Mouse (Mus musculus) G1E (cell line): ENCODE data around the gene Gjd3. TPM values are rescaled to one million over a fixed set of nuclear protein-coding genes. Genes with fewer than 3 reads are reported as not detected.
"Not testable (repeated sequence)": the region's sequence is repeated elsewhere in the genome, so short reads cannot be mapped to it uniquely, and the experiment has no call there.

Source experiments
- ATAC-seq: 2 replicates; pipeline ENCODE4 v1.8.0; 2016; ENCODE audit warnings: mild to moderate bottlenecking; ENCODE audit not compliant: insufficient number of reproducible peaks, poor library complexity, low FRiP score, severe bottlenecking; ENCODE audit errors: extremely low read depth
- DNase-seq: peaks from one replicate; pipeline ENCODE4 v3.0.0; 2012; ENCODE audit warnings: low spot score
- H3K27me3 ChIP-seq: 2 replicates; pipeline ENCODE4 v1.6.1; 2012; ENCODE audit warnings: mild to moderate bottlenecking, low read length, inconsistent platforms; ENCODE audit not compliant: insufficient read depth
- H3K36me3 ChIP-seq: replicated peaks from 2 replicates; pipeline ENCODE3; 2012; ENCODE audit warnings: mild to moderate bottlenecking, inconsistent platforms
- H3K4me1 ChIP-seq: 2 replicates; pipeline ENCODE4 v1.6.1; 2012; ENCODE audit warnings: low read depth, low read length, inconsistent platforms, mixed read lengths; ENCODE audit not compliant: insufficient read depth
- H3K4me3 ChIP-seq: 2 replicates; pipeline ENCODE4 v1.5.1; 2012; ENCODE audit warnings: low read depth, mild to moderate bottlenecking, inconsistent platforms, low read length, moderate library complexity, mixed read lengths
- H3K9me3 ChIP-seq: replicated peaks from 2 replicates; pipeline ENCODE4 v1.6.1; 2012; ENCODE audit warnings: inconsistent platforms
- CTCF ChIP-seq: IDR thresholded peaks from 2 replicates; pipeline ENCODE4 v1.5.1; 2012; ENCODE audit warnings: low read depth, low read length, inconsistent platforms, mixed read lengths
- GATA1 ChIP-seq: IDR thresholded peaks from 2 replicates; pipeline ENCODE4 v1.6.1; 2012; ENCODE audit warnings: borderline replicate concordance, low read length, inconsistent platforms, mixed read lengths
- GATA2 ChIP-seq: IDR thresholded peaks from 2 replicates; pipeline ENCODE4 v1.6.1; 2012; ENCODE audit warnings: low read depth, low read length, inconsistent platforms, borderline replicate concordance
- POLR2AphosphoS5 ChIP-seq: IDR thresholded peaks from 2 replicates; pipeline ENCODE4 v1.6.1; 2012; ENCODE audit warnings: low read depth, low read length, inconsistent platforms; ENCODE audit not compliant: insufficient replicate concordance
- TAL1 ChIP-seq: conservative IDR thresholded peaks from 2 replicates; pipeline ENCODE4 v1.6.1; 2012; ENCODE audit warnings: low read depth, low read length, inconsistent platforms, mixed read lengths
- polyA plus RNA-seq: library from polyadenylated mRNA; stranded (reverse); fragments of >175 nt; gene quantifications from 2 replicates; pipeline ENCODE4 v1.2.3, GENCODE M21; 2012
- total RNA-seq, 2 experiments: library from RNA; stranded (forward) in 1 of 2; stranded (reverse) in 1 of 2; fragments of 200-1000 nt in 1 of 2; fragments of >200 nt in 1 of 2; fragmentation: Nextera tagmentation in 1 of 2; gene quantifications; 2 replicates each; pipeline ENCODE4 v1.2.3; 2014 to 2017

The Gjd3 gene
- total and polyA plus RNA-seq, 3 experiments, result not detected

GRCm38 (mm10) chr11:98935123-98935522, 47.7 kb downstream of the Gjd3 start:
- peaks cover 13% of the 10 kb centered on the region for H3K36me3 ChIP-seq
- peaks cover 27% of the 10 kb centered on the region for H3K27me3 ChIP-seq
- H3K4me3 ChIP-seq, result no peak overlapping the region
- no peak for DNase-seq
- TF ChIP-seq GATA1 (no peak), TAL1 (no peak), CTCF (no peak), POLR2AphosphoS5 (no peak), GATA2 (no peak)
- no peak for ATAC-seq
- H3K9me3 ChIP-seq, result no peaks in the 10 kb centered on the region
- peaks cover 87% of the 10 kb centered on the region for H3K4me1 ChIP-seq

GRCm38 (mm10) chr11:98934367-98934766, 48.4 kb downstream of the Gjd3 start:
- TF ChIP-seq GATA1, result no peak
- no peak for TF ChIP-seq TAL1
- no peak for TF ChIP-seq POLR2AphosphoS5
- TF ChIP-seq GATA2, result no peak
- TF ChIP-seq CTCF, result no peak
- Histone ChIP-seq H3K36me3 (peaks cover 6% of the 10 kb centered on the region), H3K4me1 (peaks cover 87% of the 10 kb centered on the region), H3K27me3 (peaks cover 31% of the 10 kb centered on the region), H3K9me3 (no peaks in the 10 kb centered on the region), H3K4me3 (no peak overlapping the region)
- ATAC-seq (no peak), DNase-seq (no peak)

- H3K36me3 ChIP-seq, DNase-seq, ATAC-seq, H3K9me3 ChIP-seq, H3K4me3 ChIP-seq: not testable (repeated sequence)
- Histone ChIP-seq H3K4me1 (peaks cover 87% of the 10 kb centered on the region), H3K27me3 (peaks cover 32% of the 10 kb centered on the region)
Measured at GRCm38 (mm10) chr11:98933847-98934246, 49.0 kb downstream of the Gjd3 start.

GRCm38 (mm10) chr11:98933151-98933550, 49.7 kb downstream of the Gjd3 start:
- ATAC-seq, result no peak
- H3K27me3 ChIP-seq, result peaks cover 32% of the 10 kb centered on the region

GRCm38 (mm10) chr11:98932293-98933091, 50.3 kb downstream of the Gjd3 start:
- Histone ChIP-seq H3K27me3 (peaks cover 32% of the 10 kb centered on the region), H3K9me3 (no peaks in the 10 kb centered on the region), H3K4me1 (peaks cover 87% of the 10 kb centered on the region), H3K4me3 (peak overlapping the region; percentile 55; the same call in 1 of the 2 replicates), H3K36me3 (peaks cover 3% of the 10 kb centered on the region)
- TF ChIP-seq GATA1 (no peak), TAL1 (no peak), GATA2 (no peak), POLR2AphosphoS5 (no peak), CTCF (no peak)
- ATAC-seq (no peak), DNase-seq (no peak)

More at GRCm38 (mm10) chr11:98933151-98933550, 49.7 kb downstream of the Gjd3 start:
- TF ChIP-seq TAL1 (no peak), GATA2 (no peak), POLR2AphosphoS5 (no peak), GATA1 (no peak), CTCF (no peak)
- Histone ChIP-seq H3K9me3 (no peaks in the 10 kb centered on the region), H3K4me3 (peak overlapping the region; percentile 55; the same call in 1 of the 2 replicates), H3K4me1 (peaks cover 87% of the 10 kb centered on the region), H3K36me3 (no peaks in the 10 kb centered on the region)
- DNase-seq, result no peak

Other genes with a start within 250 kb of the Gjd3 start
- gene Thra, start 242.4 kb downstream of the Gjd3 start, total RNA-seq (2014; fragmentation: Nextera tagmentation), result 58.0 and 68.0 TPM in 2 replicates
- gene Thra, start 242.4 kb downstream of the Gjd3 start, total RNA-seq (2017), result 20.1 and 20.3 TPM in 2 replicates
- 32.3 and 33.1 TPM in 2 replicates for gene Thra, start 242.4 kb downstream of the Gjd3 start, polyA plus RNA-seq
- 0.75 and 3.1 TPM in 2 replicates for gene Nr1d1, start 207.7 kb downstream of the Gjd3 start, total RNA-seq (2014; fragmentation: Nextera tagmentation)
- gene Nr1d1, start 207.7 kb downstream of the Gjd3 start, total RNA-seq (2017), result 0.93 TPM in 2 replicates
- 2.3 TPM in 2 replicates for gene Nr1d1, start 207.7 kb downstream of the Gjd3 start, polyA plus RNA-seq
- 38.0 and 52.2 TPM in 2 replicates for gene Msl1, start 187.5 kb downstream of the Gjd3 start, total RNA-seq (2014; fragmentation: Nextera tagmentation)
- 39.4 and 45.6 TPM in 2 replicates for gene Msl1, start 187.5 kb downstream of the Gjd3 start, total RNA-seq (2017)
- gene Msl1, start 187.5 kb downstream of the Gjd3 start, polyA plus RNA-seq, result 36.5 and 44.9 TPM in 2 replicates
- gene Casc3, start 178.1 kb downstream of the Gjd3 start, total RNA-seq (2014; fragmentation: Nextera tagmentation), result 51.8 and 64.6 TPM in 2 replicates
- gene Casc3, start 178.1 kb downstream of the Gjd3 start, total RNA-seq (2017), result 13.9 and 17.8 TPM in 2 replicates
- gene Casc3, start 178.1 kb downstream of the Gjd3 start, polyA plus RNA-seq, result 37.4 and 42.7 TPM in 2 replicates
- gene Rapgefl1, start 146.2 kb downstream of the Gjd3 start, total RNA-seq (2014; fragmentation: Nextera tagmentation), result 0.34 TPM in 1 of 2 replicates, not detected in the other
- 0.12 and 0.27 TPM in 2 replicates for gene Rapgefl1, start 146.2 kb downstream of the Gjd3 start, total RNA-seq (2017)
- gene Rapgefl1, start 146.2 kb downstream of the Gjd3 start, polyA plus RNA-seq, result 0.19 and 0.35 TPM in 2 replicates
- 25.4 and 29.9 TPM in 2 replicates for gene Wipf2, start 119.4 kb downstream of the Gjd3 start, total RNA-seq (2014; fragmentation: Nextera tagmentation)
- 2.8 and 3.1 TPM in 2 replicates for gene Wipf2, start 119.4 kb downstream of the Gjd3 start, total RNA-seq (2017)
- gene Wipf2, start 119.4 kb downstream of the Gjd3 start, polyA plus RNA-seq, result 21.5 and 23.9 TPM in 2 replicates
- gene Cdc6, start 75.2 kb downstream of the Gjd3 start, total RNA-seq (2014; fragmentation: Nextera tagmentation), result 60.7 and 84.9 TPM in 2 replicates
- gene Cdc6, start 75.2 kb downstream of the Gjd3 start, total RNA-seq (2017), result 52.7 and 63.4 TPM in 2 replicates
- gene Cdc6, start 75.2 kb downstream of the Gjd3 start, polyA plus RNA-seq, result 3.4 and 4.1 TPM in 2 replicates
- gene Rara, start 55.2 kb downstream of the Gjd3 start, total RNA-seq (2014; fragmentation: Nextera tagmentation), result 109 and 110 TPM in 2 replicates
- gene Rara, start 55.2 kb downstream of the Gjd3 start, total RNA-seq (2017), result 16.9 and 17.1 TPM in 2 replicates
- 84.4 and 103 TPM in 2 replicates for gene Rara, start 55.2 kb downstream of the Gjd3 start, polyA plus RNA-seq
- gene Top2a, start 41.2 kb upstream of the Gjd3 start, total RNA-seq (2014; fragmentation: Nextera tagmentation), result 426 and 497 TPM in 2 replicates
- gene Top2a, start 41.2 kb upstream of the Gjd3 start, total RNA-seq (2017), result 717 and 752 TPM in 2 replicates
- gene Top2a, start 41.2 kb upstream of the Gjd3 start, polyA plus RNA-seq, result 29.0 and 89.9 TPM in 2 replicates
- gene Igfbp4, start 58.2 kb upstream of the Gjd3 start, total RNA-seq (2014; fragmentation: Nextera tagmentation), result not detected in 2 replicates
- 0.98 and 1.3 TPM in 2 replicates for gene Igfbp4, start 58.2 kb upstream of the Gjd3 start, total RNA-seq (2017)
- 2.2 and 3.6 TPM in 2 replicates for gene Igfbp4, start 58.2 kb upstream of the Gjd3 start, polyA plus RNA-seq
- gene Tns4, start 106.3 kb upstream of the Gjd3 start, total RNA-seq (2014; fragmentation: Nextera tagmentation), result not detected in 2 replicates
- 1.4 TPM in 2 replicates for gene Tns4, start 106.3 kb upstream of the Gjd3 start, total RNA-seq (2017)
- gene Tns4, start 106.3 kb upstream of the Gjd3 start, polyA plus RNA-seq, result 0.02 and 0.22 TPM in 2 replicates
- not detected in 2 replicates for gene Ccr7, start 172.1 kb upstream of the Gjd3 start, total RNA-seq (2014; fragmentation: Nextera tagmentation)
- gene Ccr7, start 172.1 kb upstream of the Gjd3 start, total RNA-seq (2017), result 0.11 TPM in 1 of 2 replicates, not detected in the other
- not detected in 2 replicates for gene Ccr7, start 172.1 kb upstream of the Gjd3 start, polyA plus RNA-seq
- 168 and 175 TPM in 2 replicates for gene Smarce1, start 248.0 kb upstream of the Gjd3 start, total RNA-seq (2014; fragmentation: Nextera tagmentation)
- gene Smarce1, start 248.0 kb upstream of the Gjd3 start, total RNA-seq (2017), result 144 and 160 TPM in 2 replicates
- 373 and 391 TPM in 2 replicates for gene Smarce1, start 248.0 kb upstream of the Gjd3 start, polyA plus RNA-seq